Mouse (Mus musculus) brain, adult 2 months (tissue): ENCODE measurements at regions not wholly inside any gene's neighbourhood (a gene's known extent, or its start where the extent isn't known, plus 50 kb on each side); places are given as distances from the start of the nearest gene placed in this dataset.
A peak's percentile ranks its signal among the peaks of the same experiment; 100 is the strongest.
"Not testable (repeated sequence)": the region's sequence is repeated elsewhere in the genome, so short reads cannot be mapped to it uniquely, and the experiment has no call there.

Experiments
- DNase-seq: peaks from one replicate; pipeline ENCODE4 v3.0.0; 2011; ENCODE audit warnings: low read depth, low spot score

DNA sequence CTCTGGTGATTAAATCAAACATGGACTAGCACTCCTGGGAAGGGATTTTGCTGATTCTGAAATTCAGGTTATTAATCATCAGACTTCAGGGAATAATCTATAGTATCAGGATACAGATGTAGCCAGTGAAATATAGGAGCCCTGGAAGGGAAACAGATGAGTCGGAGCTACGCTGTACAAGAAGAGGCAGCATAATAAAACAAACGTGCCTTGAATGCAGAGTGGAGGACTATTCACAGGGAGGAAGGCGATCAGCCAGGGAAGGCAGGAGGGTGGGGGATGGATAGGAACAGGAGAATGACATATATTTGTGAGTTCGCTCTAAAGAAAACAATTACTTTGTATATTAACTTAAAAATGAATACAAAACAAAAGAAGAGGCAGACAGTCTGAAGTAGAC lies 286.6 kb upstream of the Got2 start:
- no peak for DNase-seq

GRCm38 (mm10) chr8:96164933-96165332 lies 276.6 kb upstream of the Got2 start:
- peak; percentile 23 for DNase-seq

GRCm38 (mm10) chr8:96159899-96160298 lies 271.6 kb upstream of the Got2 start:
- DNase-seq: no peak

DNA sequence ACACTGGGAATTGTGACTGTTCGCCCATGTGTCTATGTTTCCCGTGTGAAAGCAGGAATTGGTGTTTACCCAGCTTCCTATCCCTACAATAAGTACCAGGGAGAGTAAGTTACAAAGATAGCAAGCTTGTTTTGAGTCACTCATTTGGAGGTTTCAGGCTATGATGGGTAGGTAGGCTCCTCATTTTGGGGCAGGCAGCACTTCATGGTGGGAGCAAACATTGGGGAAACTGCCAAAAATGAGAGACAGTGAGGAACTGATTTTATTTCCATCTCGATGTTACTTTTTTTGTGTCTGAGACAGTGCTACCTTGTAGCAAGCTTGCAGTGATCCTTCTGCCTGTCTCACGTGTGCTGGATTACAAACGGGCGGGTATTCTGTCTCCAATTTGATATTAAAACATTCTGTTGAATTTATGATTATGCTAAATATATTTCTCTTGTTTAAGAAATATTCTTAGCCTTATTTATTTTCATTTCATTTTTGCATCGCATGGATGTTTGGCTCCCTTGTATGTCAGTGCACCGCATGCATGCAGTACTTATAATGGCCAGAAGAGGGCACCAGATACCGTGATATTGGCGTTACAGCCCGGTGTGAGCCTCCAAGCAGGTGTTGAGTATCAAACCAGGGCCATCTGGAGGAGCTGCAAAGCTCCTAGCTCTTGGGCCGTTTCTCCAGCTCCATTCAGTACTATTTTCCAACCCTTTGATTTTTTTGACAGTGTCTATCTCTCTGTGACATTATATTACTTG lies 264.3 kb upstream of the Got2 start:
- peak; percentile 59 for DNase-seq

DNA sequence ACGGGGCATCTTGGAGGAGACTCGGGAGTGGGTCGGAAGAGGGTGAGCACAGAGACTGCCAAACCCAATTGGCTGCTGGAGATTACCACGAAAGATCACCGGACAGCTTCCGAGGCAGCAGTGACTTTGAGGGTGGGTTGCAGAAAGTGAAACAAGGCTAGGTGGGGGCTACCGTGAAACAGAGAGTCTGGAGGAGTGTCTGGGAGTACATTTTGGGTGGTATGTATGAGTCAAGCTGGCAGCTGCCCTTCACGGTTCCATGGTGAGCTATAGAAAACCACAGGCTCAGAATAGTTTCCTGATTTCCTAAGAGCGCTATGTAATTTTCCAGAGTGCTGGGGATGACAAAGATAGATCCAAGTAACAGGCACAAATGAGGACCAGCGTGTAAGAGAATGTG lies 263.7 kb upstream of the Got2 start:
- DNase-seq: peak; percentile 84

DNA sequence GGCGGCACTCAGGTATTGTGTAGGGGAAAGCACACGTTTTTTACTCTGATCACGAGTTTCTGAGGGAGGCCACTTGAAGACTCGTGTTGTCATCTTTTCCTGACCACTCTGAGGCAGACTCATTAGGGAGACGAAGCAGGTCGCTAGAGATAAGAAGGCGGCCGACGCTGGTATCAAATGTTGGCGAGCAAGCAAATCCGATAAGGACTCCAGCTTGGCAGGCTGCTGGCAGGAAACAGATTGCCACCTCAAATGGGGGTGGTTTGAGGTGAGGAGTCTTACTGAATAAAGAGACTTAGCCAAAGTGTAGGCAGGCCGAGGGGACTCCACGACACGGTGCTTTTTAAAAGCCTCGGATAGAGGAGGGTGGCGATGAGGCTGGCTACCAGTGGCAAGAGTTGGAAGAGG lies 262.7 kb upstream of the Got2 start:
- peak; percentile 75 for DNase-seq

DNA sequence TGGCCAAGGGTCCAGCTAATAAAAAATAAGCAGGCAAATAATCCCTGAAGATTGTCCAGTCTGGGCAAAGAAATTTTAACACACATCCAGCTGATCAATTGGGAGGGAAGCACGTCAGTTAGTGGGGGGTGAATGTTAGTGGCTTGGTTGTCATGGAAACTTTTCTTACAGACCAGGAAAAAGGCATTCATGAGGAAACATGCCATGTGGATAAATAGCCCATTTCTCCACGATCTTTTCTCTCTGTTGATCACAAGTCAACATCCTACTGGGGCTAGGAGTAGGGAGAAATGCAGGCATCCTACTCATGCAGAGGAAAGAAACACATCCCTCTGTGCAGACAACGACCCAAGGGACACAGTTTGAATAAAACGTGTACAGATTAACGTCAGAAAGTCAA lies 243.8 kb upstream of the Got2 start:
- peak; percentile 1 for DNase-seq

DNA sequence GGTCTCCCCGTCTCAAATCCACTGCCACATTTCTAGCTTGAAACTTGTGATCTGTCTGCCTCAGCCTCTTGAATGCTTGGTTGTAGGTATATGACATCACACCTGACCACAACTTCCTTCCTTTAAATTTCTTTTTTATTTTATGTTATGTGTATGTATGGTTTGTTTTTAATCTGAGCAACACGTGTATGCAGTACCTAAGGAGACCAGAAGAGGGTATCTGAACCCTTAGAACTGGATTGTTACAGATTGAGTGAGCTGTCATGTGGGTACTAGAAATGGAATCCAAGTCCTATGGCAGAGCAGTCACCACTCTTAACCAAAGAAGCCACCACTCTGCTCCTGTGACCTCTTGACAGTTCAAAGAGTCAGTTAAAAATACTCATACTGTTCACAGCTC lies 240.0 kb upstream of the Got2 start:
- peak; percentile 1 for DNase-seq

GRCm38 (mm10) chr8:96100817-96101216 lies 212.5 kb upstream of the Got2 start:
- no peak for DNase-seq

DNA sequence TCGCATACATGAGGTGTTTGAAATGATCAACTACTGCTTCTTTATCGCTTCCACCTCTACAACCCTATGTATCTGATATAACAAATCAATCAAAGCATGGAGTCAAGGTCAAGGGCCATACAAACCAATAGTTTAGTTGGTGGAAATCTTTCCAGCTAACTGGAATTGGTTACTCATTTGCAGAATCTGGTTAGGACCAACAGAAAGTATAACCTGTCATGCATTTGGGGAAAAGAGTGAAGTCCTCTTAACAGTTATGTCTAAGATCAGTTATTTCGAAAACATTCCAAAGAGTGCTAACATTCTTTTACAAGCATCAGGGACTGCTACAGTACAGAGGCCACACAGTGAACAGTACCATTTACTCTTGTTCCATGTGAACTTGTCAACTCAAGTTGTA lies 204.6 kb upstream of the Got2 start:
- no peak for DNase-seq

DNA sequence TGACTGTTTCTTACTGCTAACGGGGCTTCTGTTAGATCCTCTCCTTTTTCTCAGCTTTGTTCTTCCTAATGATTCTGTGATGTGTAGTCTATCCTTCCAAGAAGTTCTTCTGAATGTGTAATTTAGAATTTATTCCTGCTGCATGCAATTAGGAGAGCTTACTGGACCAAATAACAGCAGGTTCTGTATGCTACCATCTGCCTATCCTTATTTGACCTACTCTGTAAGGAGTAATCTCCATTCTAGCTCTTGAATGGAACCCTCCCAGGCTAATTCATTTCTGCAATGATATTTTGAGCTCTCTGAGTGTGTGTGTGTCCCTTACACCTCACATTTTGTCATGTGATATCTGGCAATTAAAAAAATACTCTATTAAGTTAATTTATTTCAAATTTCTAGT lies 201.9 kb upstream of the Got2 start:
- peak; percentile 45 for DNase-seq

GRCm38 (mm10) chr8:96068306-96068705 lies 180.0 kb upstream of the Got2 start:
- DNase-seq: no peak

GRCm38 (mm10) chr8:96047686-96048085 lies 159.3 kb upstream of the Got2 start:
- peak; percentile 44 for DNase-seq

DNA sequence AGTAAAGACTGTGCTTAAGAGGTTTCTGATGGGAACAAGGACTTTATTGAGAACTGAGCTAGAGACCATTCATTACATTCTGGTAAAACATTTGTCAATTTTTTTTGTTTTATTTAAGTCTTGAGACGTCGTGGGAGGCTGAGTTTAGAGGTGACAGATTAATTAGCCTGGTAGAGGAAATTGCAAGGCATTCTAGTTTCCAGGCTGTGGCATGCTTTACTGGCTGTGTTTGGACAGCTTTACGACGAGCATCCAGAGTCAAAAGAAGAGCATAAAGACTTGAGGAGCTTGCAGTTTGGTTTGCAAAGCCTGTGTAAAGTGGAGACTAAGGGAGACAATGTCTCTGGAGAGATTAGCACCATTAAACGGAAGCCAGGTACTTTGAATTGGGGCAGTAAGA lies 154.0 kb upstream of the Got2 start:
- DNase-seq: peak; percentile 14

DNA sequence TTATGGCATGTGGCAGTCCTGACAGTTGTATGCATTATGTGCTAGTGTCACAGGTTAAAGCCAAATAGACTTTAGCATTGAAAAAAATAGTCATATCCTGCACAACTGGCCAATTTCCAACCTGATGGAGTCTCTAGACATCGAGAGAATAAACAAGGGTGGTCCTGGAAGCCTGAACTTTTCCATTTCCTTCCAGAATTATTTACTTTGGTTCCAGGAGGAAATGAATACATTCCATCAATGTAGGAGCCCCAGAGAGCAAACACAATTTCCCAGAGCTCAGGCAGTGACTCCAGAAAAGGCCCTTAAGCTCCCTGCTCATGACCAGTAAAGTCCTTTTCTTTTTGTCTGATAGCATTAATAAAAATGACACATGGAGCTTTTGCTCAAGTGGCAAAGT lies 151.9 kb upstream of the Got2 start:
- DNase-seq: no peak

DNA sequence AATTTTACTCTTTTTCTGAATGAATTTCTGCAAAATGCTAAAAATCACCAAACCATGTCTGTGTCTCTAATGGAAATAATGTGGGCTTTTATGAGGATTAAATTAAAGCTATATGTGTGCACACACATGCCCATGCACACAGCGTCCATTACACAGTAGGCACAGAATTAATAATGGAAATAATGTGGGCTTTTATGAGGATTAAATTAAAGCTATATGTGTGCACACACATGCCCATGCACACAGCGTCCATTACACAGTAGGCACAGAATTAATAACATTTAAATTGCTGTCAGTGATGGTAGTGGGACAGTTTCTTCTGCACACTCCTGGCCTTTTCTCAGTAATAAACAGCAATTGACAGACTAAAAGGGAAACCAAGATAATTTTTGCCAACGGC lies 130.4 kb upstream of the Got2 start:
- not testable (repeated sequence) for DNase-seq

GRCm38 (mm10) chr8:96012002-96012401 lies 123.7 kb upstream of the Got2 start:
- DNase-seq: no peak

- DNase-seq: peak; percentile 20
These were observed 103.6 kb upstream of the Got2 start for GRCm38 (mm10) chr8:95991826-95992463.

- peak; percentile 27 for DNase-seq
These were observed 100.5 kb upstream of the Got2 start for GRCm38 (mm10) chr8:95988616-95989380.

- DNase-seq: peak; percentile 23
These were observed 98.7 kb upstream of the Got2 start for GRCm38 (mm10) chr8:95987011-95987440.

- DNase-seq: no peak
These were observed 98.1 kb upstream of the Got2 start for GRCm38 (mm10) chr8:95986410-95986809.

DNA sequence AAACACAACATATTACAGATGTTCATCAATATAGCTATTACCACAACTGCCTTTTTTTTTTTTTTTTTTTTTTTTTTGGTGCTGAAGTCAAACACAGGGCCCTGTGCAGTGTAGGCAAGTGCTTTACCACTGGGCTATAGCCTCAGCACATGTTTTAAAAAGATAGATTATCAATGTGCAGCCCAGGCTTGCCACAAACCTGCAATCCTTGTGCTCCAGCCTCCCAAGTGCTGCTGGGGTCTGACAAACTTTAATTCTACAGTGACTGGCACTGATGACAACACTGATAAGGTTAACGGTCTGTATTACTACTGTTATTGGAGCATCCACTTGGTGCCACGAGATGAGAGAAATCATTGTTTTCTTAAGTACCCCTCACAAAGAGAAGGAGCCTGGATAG lies 95.3 kb upstream of the Got2 start:
- no peak for DNase-seq

DNA sequence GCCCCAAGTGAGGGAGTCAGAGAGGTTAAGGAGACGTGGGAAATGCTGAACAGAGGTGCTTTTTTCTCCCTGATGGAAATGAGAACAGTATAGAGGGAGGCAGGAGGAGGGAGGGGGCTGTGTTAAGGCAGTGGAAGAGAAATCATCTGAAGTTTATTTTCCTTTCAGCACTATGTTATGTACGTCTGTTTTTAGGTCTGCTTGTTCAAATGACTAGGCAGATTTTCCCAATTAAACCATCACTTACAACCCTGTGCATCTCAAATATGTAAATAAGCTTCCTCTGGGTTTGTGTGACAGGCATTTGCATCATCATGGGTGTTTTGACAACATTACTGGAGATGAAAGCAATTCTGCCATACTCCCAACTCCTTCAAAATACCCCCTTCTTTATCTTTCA lies 92.1 kb upstream of the Got2 start:
- no peak for DNase-seq
